Mouse (Mus musculus): ENCODE results near the gene Btbd11.

- TF ChIP-seq POLR2A (IDR thresholded peaks at IDR 0.05; ENCODE audit: extremely low read depth, insufficient read depth, low read length) (no peak), CTCF (IDR thresholded peaks at IDR 0.05; ENCODE audit: extremely low read depth, insufficient read depth, low read length) (no peak)
Observed at GRCm38 (mm10) chr10:85533192-85533710, 146.6 kb downstream of the Btbd11 start.

Measured in cortical plate, adult 2 months (tissue).